Mouse (Mus musculus): Measurements from ENCODE around the gene Mapk3. TPM values are rescaled to one million over a fixed set of nuclear protein-coding genes. Genes with fewer than 3 reads are reported as not detected.
A peak's percentile ranks its signal among the peaks of the same experiment; 100 is the strongest.

Mapk3 gene
- polyA plus RNA-seq, 1 experiment from 2014 or later, result 65.2 TPM

GRCm38 (mm10) chr7:126740132-126740735 is 19.2 kb upstream of the Mapk3 start:
- H3K4me3 ChIP-seq, result no peak overlapping the region
- no peak for ATAC-seq (ENCODE audit: insufficient number of reproducible peaks, low FRiP score, low TSS enrichment, low read depth)
- WGBS, result 80% methylated on average over 13 of the region's 13 CpGs

GRCm38 (mm10) chr7:126740977-126741376 is 18.4 kb upstream of the Mapk3 start:
- Histone ChIP-seq H3K27ac (no peak overlapping the region), H3K4me3 (no peak overlapping the region), H3K27me3 (no peaks in the 10 kb centered on the region), H3K9me3 (no peaks in the 10 kb centered on the region), H3K4me2 (no peak overlapping the region), H3K9ac (no peak overlapping the region), H3K36me3 (no peaks in the 10 kb centered on the region), H3K4me1 (no peaks in the 10 kb centered on the region)
- ATAC-seq (ENCODE audit: insufficient number of reproducible peaks, low FRiP score, low TSS enrichment, low read depth), result no peak
- WGBS, result 53% methylated on average over 5 of the region's 5 CpGs

More at GRCm38 (mm10) chr7:126740132-126740735, 19.2 kb upstream of the Mapk3 start:
- Histone ChIP-seq H3K4me1 (no peaks in the 10 kb centered on the region), H3K9me3 (no peaks in the 10 kb centered on the region), H3K9ac (no peak overlapping the region), H3K4me2 (no peak overlapping the region), H3K27ac (no peak overlapping the region), H3K36me3 (no peaks in the 10 kb centered on the region), H3K27me3 (no peaks in the 10 kb centered on the region)

- no peaks in the 10 kb centered on the region for H3K27me3 ChIP-seq
- no peak overlapping the region for H3K27ac ChIP-seq
- H3K9me3 ChIP-seq, result no peaks in the 10 kb centered on the region
- WGBS, result 87% methylated on average over 5 of the region's 5 CpGs
- no peak overlapping the region for H3K4me2 ChIP-seq
- ATAC-seq (ENCODE audit: insufficient number of reproducible peaks, low FRiP score, low TSS enrichment, low read depth), result no peak
- no peaks in the 10 kb centered on the region for H3K36me3 ChIP-seq
- H3K9ac ChIP-seq, result no peak overlapping the region
- 0 out of 2 replicates have a peak, but pooled peaks cover 4% of the 10 kb centered on the region for H3K4me1 ChIP-seq
- no peak overlapping the region for H3K4me3 ChIP-seq
Observed at GRCm38 (mm10) chr7:126741452-126741851, 17.9 kb upstream of the Mapk3 start.

- H3K36me3 ChIP-seq, result no peaks in the 10 kb centered on the region
- no peaks in the 10 kb centered on the region for H3K27me3 ChIP-seq
- ATAC-seq (ENCODE audit: insufficient number of reproducible peaks, low FRiP score, low TSS enrichment, low read depth), result no peak
- H3K4me3 ChIP-seq, result no peak overlapping the region
- H3K27ac ChIP-seq, result no peak overlapping the region
- H3K9me3 ChIP-seq, result no peaks in the 10 kb centered on the region
- H3K4me2 ChIP-seq, result no peak overlapping the region
- no peak overlapping the region for H3K9ac ChIP-seq
- H3K4me1 ChIP-seq, result 0 out of 2 replicates have a peak, but pooled peaks cover 8% of the 10 kb centered on the region
- 92% methylated on average over 13 of the region's 13 CpGs for WGBS
Observed at GRCm38 (mm10) chr7:126741964-126742482, 17.4 kb upstream of the Mapk3 start.

- H3K9ac ChIP-seq, result no peak overlapping the region
- H3K4me1 ChIP-seq, result 0 out of 2 replicates have a peak, but pooled peaks cover 8% of the 10 kb centered on the region
- H3K36me3 ChIP-seq, result no peaks in the 10 kb centered on the region
- H3K27me3 ChIP-seq, result no peaks in the 10 kb centered on the region
- H3K9me3 ChIP-seq, result no peaks in the 10 kb centered on the region
- H3K4me2 ChIP-seq, result no peak overlapping the region
- no peak for ATAC-seq (ENCODE audit: insufficient number of reproducible peaks, low FRiP score, low TSS enrichment, low read depth)
- 83% methylated on average over 12 of the region's 12 CpGs for WGBS
- H3K27ac ChIP-seq, result no peak overlapping the region
- H3K4me3 ChIP-seq, result no peak overlapping the region
Observed at GRCm38 (mm10) chr7:126746066-126746465, 13.3 kb upstream of the Mapk3 start.

- Histone ChIP-seq H3K27me3 (no peaks in the 10 kb centered on the region), H3K36me3 (no peaks in the 10 kb centered on the region), H3K4me1 (0 out of 2 replicates have a peak, but pooled peaks cover 8% of the 10 kb centered on the region), H3K27ac (no peak overlapping the region), H3K4me3 (no peak overlapping the region), H3K4me2 (no peak overlapping the region), H3K9me3 (no peaks in the 10 kb centered on the region), H3K9ac (no peak overlapping the region)
- ATAC-seq (ENCODE audit: insufficient number of reproducible peaks, low FRiP score, low TSS enrichment, low read depth), result no peak
- 22% methylated on average over 6 of the region's 6 CpGs for WGBS
Observed at GRCm38 (mm10) chr7:126746798-126747197, 12.6 kb upstream of the Mapk3 start.

- no peak overlapping the region for H3K4me3 ChIP-seq
- no peak overlapping the region for H3K9ac ChIP-seq
- no peaks in the 10 kb centered on the region for H3K9me3 ChIP-seq
- 0 out of 2 replicates have a peak, but pooled peaks cover 8% of the 10 kb centered on the region for H3K4me1 ChIP-seq
- WGBS, result 69% methylated on average over 7 of the region's 7 CpGs
- no peaks in the 10 kb centered on the region for H3K27me3 ChIP-seq
- no peak for ATAC-seq (ENCODE audit: insufficient number of reproducible peaks, low FRiP score, low TSS enrichment, low read depth)
- H3K36me3 ChIP-seq, result no peaks in the 10 kb centered on the region
- H3K27ac ChIP-seq, result no peak overlapping the region
- no peak overlapping the region for H3K4me2 ChIP-seq
Observed at GRCm38 (mm10) chr7:126748824-126749223, 10.6 kb upstream of the Mapk3 start.

- no peak for ATAC-seq (ENCODE audit: insufficient number of reproducible peaks, low FRiP score, low TSS enrichment, low read depth)
- Histone ChIP-seq H3K9me3 (no peaks in the 10 kb centered on the region), H3K27me3 (no peaks in the 10 kb centered on the region), H3K4me2 (no peak overlapping the region), H3K9ac (no peak overlapping the region), H3K27ac (no peak overlapping the region), H3K4me1 (0 out of 2 replicates have a peak, but pooled peaks cover 8% of the 10 kb centered on the region), H3K4me3 (no peak overlapping the region), H3K36me3 (no peaks in the 10 kb centered on the region)
- WGBS, result 93% methylated on average over 17 of the region's 17 CpGs
Observed at GRCm38 (mm10) chr7:126749582-126750343, 9.6 kb upstream of the Mapk3 start.

- ATAC-seq (ENCODE audit: insufficient number of reproducible peaks, low FRiP score, low TSS enrichment, low read depth), result peak; percentile 52
- H3K4me1 ChIP-seq, result peaks cover 6% of the 10 kb centered on the region
- under 1% methylated on average over 9 of the region's 9 CpGs for WGBS
- H3K4me2 ChIP-seq, result peak overlapping the region; percentile 7; the same call in 1 of the 2 replicates
- H3K27ac ChIP-seq, result peak overlapping the region; percentile 65
- H3K27me3 ChIP-seq, result no peaks in the 10 kb centered on the region
- no peak overlapping the region for H3K4me3 ChIP-seq
- no peak overlapping the region for H3K9ac ChIP-seq
- no peaks in the 10 kb centered on the region for H3K9me3 ChIP-seq
- H3K36me3 ChIP-seq, result no peaks in the 10 kb centered on the region
Observed at GRCm38 (mm10) chr7:126754866-126755265, 4.5 kb upstream of the Mapk3 start.

GRCm38 (mm10) chr7:126758539-126758938 is 862 bp upstream of the Mapk3 start:
- Histone ChIP-seq H3K27ac (no peak overlapping the region), H3K4me1 (peaks cover 40% of the 10 kb centered on the region), H3K27me3 (no peaks in the 10 kb centered on the region), H3K4me3 (no peak overlapping the region), H3K9ac (no peak overlapping the region), H3K9me3 (no peaks in the 10 kb centered on the region), H3K4me2 (no peak overlapping the region), H3K36me3 (peaks cover 8% of the 10 kb centered on the region)
- WGBS, result 60% methylated on average over 7 of the region's 7 CpGs
- no peak for ATAC-seq (ENCODE audit: insufficient number of reproducible peaks, low FRiP score, low TSS enrichment, low read depth)

- peak overlapping the region; percentile 78 for H3K4me3 ChIP-seq
- H3K4me2 ChIP-seq, result peak overlapping the region; percentile 90
- peak overlapping the region; percentile 89 for H3K27ac ChIP-seq
- ATAC-seq (ENCODE audit: insufficient number of reproducible peaks, low FRiP score, low TSS enrichment, low read depth), result no peak; the same call in none of the 2 replicates
- peak overlapping the region; percentile 78 for H3K9ac ChIP-seq
- peaks cover 20% of the 10 kb centered on the region for H3K36me3 ChIP-seq
- H3K4me1 ChIP-seq, result peaks cover 40% of the 10 kb centered on the region
- no peaks in the 10 kb centered on the region for H3K27me3 ChIP-seq
- under 1% methylated on average over 23 of the region's 24 CpGs for WGBS
- no peaks in the 10 kb centered on the region for H3K9me3 ChIP-seq
Observed at GRCm38 (mm10) chr7:126759672-126760390, 430 bp downstream of the Mapk3 start.

All from limb, embryonic 15.5 days (tissue).